Mouse (Mus musculus): Measurements from ENCODE around the gene 4931406P16Rik. TPM values are rescaled to one million over a fixed set of nuclear protein-coding genes. Genes with fewer than 3 reads are reported as not detected.

4931406P16Rik gene
- polyA plus RNA-seq, 1 experiment from 2014 or later = 37.2 TPM

- no peaks in the 10 kb centered on the region for H3K27me3 ChIP-seq (replicated peaks)
- H3K4me2 ChIP-seq (replicated peaks) = no peak overlapping the region
- WGBS = 68% methylated on average over 5 of the region's 5 CpGs
- ATAC-seq (ENCODE audit: low FRiP score, low read depth) = no peak
- H3K27ac ChIP-seq = no peak overlapping the region
- no peaks in the 10 kb centered on the region for H3K9me3 ChIP-seq
- no peak overlapping the region for H3K9ac ChIP-seq
- H3K4me3 ChIP-seq = no peak overlapping the region
- peaks cover 21% of the 10 kb centered on the region for H3K36me3 ChIP-seq
- H3K4me1 ChIP-seq = no peaks in the 10 kb centered on the region
These were observed 47.4 kb downstream of the 4931406P16Rik start for GRCm38 (mm10) chr7:34265876-34266346.

- no peak for ATAC-seq (ENCODE audit: low FRiP score, low read depth)
- H3K4me3 ChIP-seq = no peak overlapping the region
- no peak overlapping the region for H3K9ac ChIP-seq
- peaks cover 21% of the 10 kb centered on the region for H3K36me3 ChIP-seq
- H3K4me1 ChIP-seq = no peaks in the 10 kb centered on the region
- no peak overlapping the region for H3K27ac ChIP-seq
- no peaks in the 10 kb centered on the region for H3K27me3 ChIP-seq (replicated peaks)
- WGBS = 84% methylated on average over 5 of the region's 5 CpGs
- H3K4me2 ChIP-seq (replicated peaks) = no peak overlapping the region
- no peaks in the 10 kb centered on the region for H3K9me3 ChIP-seq
These were observed 49.9 kb downstream of the 4931406P16Rik start for GRCm38 (mm10) chr7:34263437-34263836.

GRCm38 (mm10) chr7:34258407-34258806 is 54.9 kb downstream of the 4931406P16Rik start:
- no peak overlapping the region for H3K9ac ChIP-seq
- no peaks in the 10 kb centered on the region for H3K9me3 ChIP-seq
- H3K4me3 ChIP-seq = no peak overlapping the region
- no peak overlapping the region for H3K4me2 ChIP-seq (replicated peaks)
- H3K27me3 ChIP-seq (replicated peaks) = no peaks in the 10 kb centered on the region
- no peak for ATAC-seq (ENCODE audit: low FRiP score, low read depth)
- 94% methylated on average over 1 of the region's 1 CpGs for WGBS
- H3K36me3 ChIP-seq = peaks cover 53% of the 10 kb centered on the region
- H3K4me1 ChIP-seq = no peaks in the 10 kb centered on the region
- no peak overlapping the region for H3K27ac ChIP-seq

- Histone ChIP-seq H3K36me3 (peaks cover 47% of the 10 kb centered on the region), H3K4me1 (no peaks in the 10 kb centered on the region)
- 87% methylated on average over 9 of the region's 9 CpGs for WGBS
These were observed 56.1 kb downstream of the 4931406P16Rik start for GRCm38 (mm10) chr7:34257279-34257678.

GRCm38 (mm10) chr7:34255916-34256315 is 57.4 kb downstream of the 4931406P16Rik start:
- ATAC-seq (ENCODE audit: low FRiP score, low read depth) = no peak
- no peaks in the 10 kb centered on the region for H3K4me1 ChIP-seq
- H3K4me2 ChIP-seq (replicated peaks) = no peak overlapping the region
- no peaks in the 10 kb centered on the region for H3K27me3 ChIP-seq (replicated peaks)
- peaks cover 40% of the 10 kb centered on the region for H3K36me3 ChIP-seq
- no peak overlapping the region for H3K9ac ChIP-seq
- H3K9me3 ChIP-seq = no peaks in the 10 kb centered on the region
- H3K27ac ChIP-seq = no peak overlapping the region
- WGBS = 89% methylated on average over 1 of the region's 1 CpGs
- H3K4me3 ChIP-seq = no peak overlapping the region

More at GRCm38 (mm10) chr7:34257279-34257678, 56.1 kb downstream of the 4931406P16Rik start:
- no peaks in the 10 kb centered on the region for H3K27me3 ChIP-seq (replicated peaks)
- H3K9me3 ChIP-seq = no peaks in the 10 kb centered on the region
- H3K9ac ChIP-seq = no peak overlapping the region
- no peak for ATAC-seq (ENCODE audit: low FRiP score, low read depth)
- no peak overlapping the region for H3K4me2 ChIP-seq (replicated peaks)
- H3K4me3 ChIP-seq = no peak overlapping the region
- no peak overlapping the region for H3K27ac ChIP-seq

DNA sequence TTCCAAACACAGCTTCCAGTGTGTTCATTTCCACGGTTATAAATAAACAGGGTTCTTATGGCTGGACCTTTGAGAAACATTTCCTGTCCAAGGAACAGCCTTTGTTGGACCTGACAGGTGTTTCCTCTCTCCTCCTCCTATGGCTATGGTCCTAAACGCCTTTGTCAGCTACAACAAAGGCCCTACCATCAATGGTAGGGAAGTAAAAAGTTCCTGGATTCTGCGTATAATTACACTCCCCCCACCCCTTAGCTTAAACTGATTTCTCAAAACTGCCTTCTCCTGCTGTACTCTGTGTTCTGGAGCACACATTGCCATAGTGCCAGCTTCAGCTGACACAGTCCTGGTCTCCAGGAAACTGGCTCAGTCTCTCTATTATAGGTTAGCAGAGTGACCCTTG is 58.2 kb downstream of the 4931406P16Rik start:
- H3K9ac ChIP-seq = no peak overlapping the region
- H3K27ac ChIP-seq = no peak overlapping the region
- H3K4me2 ChIP-seq (replicated peaks) = no peak overlapping the region
- no peak overlapping the region for H3K4me3 ChIP-seq
- no peak for ATAC-seq (ENCODE audit: low FRiP score, low read depth)
- peaks cover 42% of the 10 kb centered on the region for H3K36me3 ChIP-seq
- 68% methylated on average over 3 of the region's 3 CpGs for WGBS
- H3K4me1 ChIP-seq = no peaks in the 10 kb centered on the region
- H3K27me3 ChIP-seq (replicated peaks) = no peaks in the 10 kb centered on the region
- no peaks in the 10 kb centered on the region for H3K9me3 ChIP-seq

- Histone ChIP-seq H3K4me1 (no peaks in the 10 kb centered on the region), H3K27ac (no peak overlapping the region), H3K4me3 (no peak overlapping the region), H3K9me3 (no peaks in the 10 kb centered on the region), H3K9ac (no peak overlapping the region), H3K27me3 (replicated peaks) (no peaks in the 10 kb centered on the region), H3K36me3 (peaks cover 44% of the 10 kb centered on the region), H3K4me2 (replicated peaks) (no peak overlapping the region)
- WGBS = 95% methylated on average over 2 of the region's 2 CpGs
- no peak for ATAC-seq (ENCODE audit: low FRiP score, low read depth)
These were observed 61.3 kb downstream of the 4931406P16Rik start for GRCm38 (mm10) chr7:34252030-34252429.

DNA sequence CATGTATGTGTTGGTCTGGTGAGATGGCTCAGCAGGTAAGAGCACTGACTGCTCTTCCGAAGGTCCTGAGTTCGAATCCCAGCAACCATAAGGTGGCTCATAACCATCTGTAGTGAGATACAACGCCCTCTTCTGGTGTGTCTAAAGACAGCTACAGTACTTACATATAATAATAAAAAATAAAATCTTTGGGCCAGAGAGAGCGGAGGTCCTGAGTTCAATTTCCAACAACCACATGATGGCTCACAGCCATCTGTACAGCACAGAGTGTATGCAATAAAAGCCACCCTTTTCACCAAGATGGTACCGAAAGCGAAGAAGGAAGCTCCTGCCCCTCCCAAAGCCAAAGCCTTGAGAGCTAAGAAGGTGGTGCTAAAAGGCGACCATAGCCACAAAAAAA is 62.6 kb downstream of the 4931406P16Rik start, which contains the start of gene Gm6096:
Gene Gm6096 (plus strand): TSS at position 301 of the 400 bp plus-strand sequence.
- no peaks in the 10 kb centered on the region for H3K27me3 ChIP-seq (replicated peaks)
- no peak within 1 kb of the TSS for H3K9ac ChIP-seq
- ATAC-seq (ENCODE audit: low FRiP score, low read depth) = no peak
- H3K4me1 ChIP-seq = no peaks in the 10 kb centered on the region
- no peak within 1 kb of the TSS for H3K4me3 ChIP-seq
- no peaks in the 10 kb centered on the region for H3K9me3 ChIP-seq
- H3K4me2 ChIP-seq (replicated peaks) = no peak within 1 kb of the TSS
- H3K27ac ChIP-seq = no peak within 1 kb of the TSS
- WGBS = 94% methylated on average over 7 of the region's 7 CpGs
- peaks cover 45% of the 10 kb centered on the region for H3K36me3 ChIP-seq

GRCm38 (mm10) chr7:34246870-34247499 is 66.4 kb downstream of the 4931406P16Rik start:
- no peaks in the 10 kb centered on the region for H3K9me3 ChIP-seq
- H3K27ac ChIP-seq = no peak overlapping the region
- peaks cover 51% of the 10 kb centered on the region for H3K36me3 ChIP-seq
- no peaks in the 10 kb centered on the region for H3K4me1 ChIP-seq
- no peak overlapping the region for H3K9ac ChIP-seq
- WGBS = 88% methylated on average over 3 of the region's 3 CpGs
- ATAC-seq (ENCODE audit: low FRiP score, low read depth) = no peak
- H3K4me2 ChIP-seq (replicated peaks) = no peak overlapping the region
- H3K27me3 ChIP-seq (replicated peaks) = no peaks in the 10 kb centered on the region
- H3K4me3 ChIP-seq = no peak overlapping the region

DNA sequence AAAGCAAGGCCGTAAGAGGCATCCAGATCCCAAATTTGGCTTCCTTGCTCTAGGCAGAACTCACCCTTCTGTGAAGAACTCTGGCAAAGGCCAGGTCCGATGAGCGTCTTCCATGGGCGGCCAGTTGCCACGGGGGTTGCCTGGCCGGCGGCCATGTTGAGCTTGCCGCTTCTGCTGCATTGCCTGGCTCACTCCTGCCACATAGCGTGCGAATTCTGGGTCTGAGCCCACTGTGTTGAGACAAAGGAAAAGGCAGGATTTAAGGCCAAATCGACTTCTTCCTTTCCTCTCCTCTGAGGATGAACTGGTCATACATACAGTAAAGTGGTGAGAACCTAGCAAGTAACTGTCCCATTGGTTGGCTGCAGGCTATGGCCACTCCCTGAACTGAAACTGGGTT is 71.2 kb downstream of the 4931406P16Rik start:
- Histone ChIP-seq H3K4me2 (replicated peaks) (no peak overlapping the region), H3K4me1 (no peaks in the 10 kb centered on the region), H3K9ac (no peak overlapping the region), H3K4me3 (no peak overlapping the region), H3K9me3 (no peaks in the 10 kb centered on the region), H3K36me3 (peaks cover 69% of the 10 kb centered on the region), H3K27me3 (replicated peaks) (no peaks in the 10 kb centered on the region), H3K27ac (no peak overlapping the region)
- no peak for ATAC-seq (ENCODE audit: low FRiP score, low read depth)
- WGBS = 93% methylated on average over 11 of the region's 11 CpGs

- H3K27me3 ChIP-seq (replicated peaks) = no peaks in the 10 kb centered on the region
- no peak for ATAC-seq (ENCODE audit: low FRiP score, low read depth)
- peaks cover 54% of the 10 kb centered on the region for H3K36me3 ChIP-seq
- 88% methylated on average over 5 of the region's 5 CpGs for WGBS
- H3K4me1 ChIP-seq = peaks cover 13% of the 10 kb centered on the region; the same call in 1 of the 2 replicates
- H3K27ac ChIP-seq = no peak overlapping the region
- H3K9ac ChIP-seq = no peak overlapping the region
- no peaks in the 10 kb centered on the region for H3K9me3 ChIP-seq
- no peak overlapping the region for H3K4me2 ChIP-seq (replicated peaks)
- no peak overlapping the region for H3K4me3 ChIP-seq
These were observed 75.3 kb downstream of the 4931406P16Rik start for GRCm38 (mm10) chr7:34238086-34238485.

GRCm38 (mm10) chr7:34235602-34236001 is 77.7 kb downstream of the 4931406P16Rik start:
- no peak for ATAC-seq (ENCODE audit: low FRiP score, low read depth)
- Histone ChIP-seq H3K4me2 (replicated peaks) (no peak overlapping the region), H3K9me3 (no peaks in the 10 kb centered on the region), H3K4me3 (no peak overlapping the region), H3K9ac (no peak overlapping the region), H3K27ac (no peak overlapping the region), H3K4me1 (peaks cover 14% of the 10 kb centered on the region; the same call in 1 of the 2 replicates), H3K36me3 (peaks cover 42% of the 10 kb centered on the region), H3K27me3 (replicated peaks) (no peaks in the 10 kb centered on the region)
- 80% methylated on average over 5 of the region's 5 CpGs for WGBS

Measured in neural tube, embryonic 12.5 days (tissue).